8 mouse cellular contexts compared by ENCODE assay signal in genomic region chr14:77904171-77904762, GRCm38 (mm10). TPM values are rescaled to one million over a fixed set of nuclear protein-coding genes. Genes with fewer than 3 reads are reported as not detected.
A peak's percentile ranks its signal among the peaks of the same experiment; 100 is the strongest.
DNase-seq lines count a peak whose midpoint lies in the region; ATAC-seq lines count a peak whose summit lies in the region.

Epsti1 (plus strand) TSS chr14:77904239.

- no peaks in the 10 kb centered on the region for H3K36me3 ChIP-seq in limb, embryonic 13.5 days

- no peak within 1 kb of the TSS for H3K27ac ChIP-seq in limb, embryonic 13.5 days

- 51% methylated on average over 15 of the region's 15 CpGs for WGBS in limb, embryonic 13.5 days

- peak; percentile 7 for DNase-seq in gastrocnemius, postnatal 10 days
- DNase-seq in gastrocnemius, postnatal 25 days, result no peak
- peak; percentile 4 for DNase-seq in ovary, postnatal 14 days (ENCODE audit: low spot score)
- DNase-seq in frontal cortex, postnatal 36 days (ENCODE audit: low spot score in 2 of 2), result no peak
- DNase-seq in layer of hippocampus, postnatal 36 days, result no peak
- no peak for DNase-seq in urinary bladder, postnatal 36 days (ENCODE audit: low spot score in 2 of 2)

- H3K4me1 ChIP-seq in limb, embryonic 13.5 days, result peaks cover 8% of the 10 kb centered on the region; the same call in 1 of the 2 replicates

- peak within 1 kb of the TSS; percentile 37 for H3K4me2 ChIP-seq in limb, embryonic 13.5 days (replicated peaks)

- no peak within 1 kb of the TSS for H3K4me3 ChIP-seq in limb, embryonic 13.5 days

- H3K9me3 ChIP-seq in limb, embryonic 13.5 days, result no peaks in the 10 kb centered on the region

- H3K9ac ChIP-seq in limb, embryonic 13.5 days, result no peak within 1 kb of the TSS

- H3K27me3 ChIP-seq in limb, embryonic 13.5 days, result no peaks in the 10 kb centered on the region

- peak; percentile 89 for ATAC-seq in common myeloid progenitor, adult 5-6 weeks (replicated peaks; ENCODE audit: low read depth, poor library complexity, severe bottlenecking)
- no peak for ATAC-seq in limb, embryonic 13.5 days (ENCODE audit: low FRiP score, low read depth)

RNA-seq across cellular contexts. Expression of gene Epsti1, which starts in this region (rescaled TPM):
- total RNA-seq in gastrocnemius, postnatal 10 days (2021), result under 1 TPM; 0.49 to 0.63 TPM
- under 1 TPM; 0.24 to 0.38 TPM for total RNA-seq in gastrocnemius, postnatal 25 days (2021)
- 63.5 and 64.7 TPM in 2 replicates for total RNA-seq in common myeloid progenitor, adult 5-6 weeks (2017)
- 0.37 and 0.59 TPM in 2 replicates for polyA plus RNA-seq in limb, embryonic 13.5 days (2015; fragmentation: Nextera tagmentation; extraction: Ambion mirVana)
- total RNA-seq in layer of hippocampus, postnatal 36 days (2021), result under 1 TPM in 1 of 2 experiments, not detected in 1; 0.25 TPM

Comparison
In these comparisons a context has a peak if more than half of its experiments do, and no peak if none do; other contexts are left out.
1. RNA of gene Epsti1 (total RNA-seq): 63.5 to 64.7 TPM in common myeloid progenitor, adult 5-6 weeks; 0.49 to 0.63 TPM in gastrocnemius, postnatal 10 days, 0.24 to 0.38 TPM in gastrocnemius, postnatal 25 days and 0.25 TPM in layer of hippocampus, postnatal 36 days; every median in the first group is over 10 times any median in the second.
2. Peak in DNase-seq in gastrocnemius, postnatal 10 days; RNA of the gene not detected or under 1 TPM.